ENCODE assay signal across 11 mouse cellular contexts in the genomic region with DNA sequence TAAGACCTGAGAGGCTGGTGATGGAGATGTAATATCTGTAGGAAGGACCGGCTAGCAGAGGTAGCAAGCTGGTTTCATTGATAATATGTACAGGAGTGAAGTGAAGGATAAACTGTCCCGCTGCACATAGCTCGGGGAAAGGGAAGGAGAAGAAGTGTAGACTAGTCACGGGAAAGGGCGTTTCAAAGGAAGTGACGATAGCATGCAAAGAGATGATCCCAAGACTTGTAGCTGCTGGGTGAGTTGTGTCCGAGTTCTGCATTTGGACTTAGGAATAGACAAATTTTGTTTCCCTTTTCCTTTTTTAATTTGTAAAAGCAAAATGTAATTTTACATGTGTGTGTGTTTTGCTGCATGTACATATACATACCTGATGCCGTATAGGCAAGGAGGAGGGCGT. TPM values are rescaled to one million over a fixed set of nuclear protein-coding genes. Genes with fewer than 3 reads are reported as not detected.
DNase-seq lines count a peak whose midpoint lies in the region; ATAC-seq and TF ChIP-seq lines count a peak whose summit lies in the region.
"Had no signal": no experiment of that assay in that cellular context is flagged by ENCODE, and none has a peak within 500 bp of the region (broad histone marks: within the 10 kb centered on the region; RNA-seq: fewer than 3 reads in every experiment).

No protein-coding gene starts in this region.

- no peaks in the 10 kb centered on the region for H3K9me3 ChIP-seq in heart, embryonic 15.5 days (replicated peaks)
- no peaks in the 10 kb centered on the region for H3K9me3 ChIP-seq in E14TG2a.4 (ENCODE audit: low read length)
- no peaks in the 10 kb centered on the region for H3K9me3 ChIP-seq in forebrain, embryonic 15.5 days
- no peaks in the 10 kb centered on the region for H3K9me3 ChIP-seq in liver, embryonic 15.5 days (replicated peaks)
- H3K9me3 ChIP-seq: embryonic facial prominence, embryonic 12.5 days had no signal

- H3K4me2 ChIP-seq in heart, embryonic 15.5 days: 0 out of 2 replicates have a peak overlapping the region, but pooled peaks have one; percentile 2
- peak overlapping the region; percentile 52 for H3K4me2 ChIP-seq in forebrain, embryonic 15.5 days (replicated peaks)
- peak overlapping the region; percentile 90; the same call in 1 of the 2 replicates for H3K4me2 ChIP-seq in liver, embryonic 15.5 days

- H3K27ac ChIP-seq in heart, embryonic 15.5 days: no peak overlapping the region
- no peak overlapping the region for H3K27ac ChIP-seq in forebrain, embryonic 15.5 days (replicated peaks)
- H3K27ac ChIP-seq in liver, embryonic 15.5 days (replicated peaks): no peak overlapping the region
- H3K27ac ChIP-seq: embryonic facial prominence, embryonic 12.5 days had no signal

- 0 out of 2 replicates have a peak overlapping the region, but pooled peaks have one; percentile 5 for H3K4me3 ChIP-seq in heart, embryonic 15.5 days
- H3K4me3 ChIP-seq in E14TG2a.4 (replicated peaks; ENCODE audit: low read length): peak overlapping the region; percentile 5; the same call in 1 of the 2 replicates
- H3K4me3 ChIP-seq in forebrain, embryonic 15.5 days: peak overlapping the region; percentile 81
- H3K4me3 ChIP-seq in liver, embryonic 15.5 days (replicated peaks): no peak overlapping the region

- peaks cover 14% of the 10 kb centered on the region for H3K4me1 ChIP-seq in heart, embryonic 15.5 days (replicated peaks)
- H3K4me1 ChIP-seq in E14TG2a.4 (replicated peaks; ENCODE audit: low read depth, low read length): peaks cover 60% of the 10 kb centered on the region
- H3K4me1 ChIP-seq in forebrain, embryonic 15.5 days: peaks cover 22% of the 10 kb centered on the region
- peaks cover 28% of the 10 kb centered on the region for H3K4me1 ChIP-seq in liver, embryonic 15.5 days (replicated peaks)

- no peaks in the 10 kb centered on the region for H3K36me3 ChIP-seq in heart, embryonic 15.5 days
- H3K36me3 ChIP-seq in E14TG2a.4 (ENCODE audit: insufficient read depth, low read length): peaks cover 9% of the 10 kb centered on the region; the same call in 1 of the 2 replicates
- no peaks in the 10 kb centered on the region for H3K36me3 ChIP-seq in forebrain, embryonic 15.5 days
- H3K36me3 ChIP-seq in liver, embryonic 15.5 days (replicated peaks): no peaks in the 10 kb centered on the region
- H3K36me3 ChIP-seq: embryonic facial prominence, embryonic 12.5 days had no signal

- TF ChIP-seq CTCF in E14TG2a.4 (conservative IDR thresholded peaks at IDR 0.05; ENCODE audit: low read length): no peak

- DNase-seq in heart, adult 9 months (ENCODE audit: low spot score in 2 of 2): no peak
- DNase-seq in embryo, embryonic 10.5 days (ENCODE audit: low spot score): no peak
- no peak for DNase-seq in adrenal gland, postnatal 14 days
- DNase-seq: right cerebral cortex, postnatal 14 days; thymus, adult 2 months had no signal

- no peak for ATAC-seq in heart, embryonic 15.5 days (replicated peaks; ENCODE audit: insufficient number of reproducible peaks, insufficient read depth, low FRiP score, low read depth)
- ATAC-seq in forebrain, embryonic 15.5 days (replicated peaks): no peak
- ATAC-seq in liver, embryonic 15.5 days (ENCODE audit: insufficient read depth): no peak
- no peak for ATAC-seq in activated CD4-positive, CD25-positive, alpha-beta regulatory T cell, adult 4 months

- 78% methylated on average over 9 of the region's 9 CpGs for whole genome bisulfite sequencing in heart, embryonic 15.5 days
- WGBS in forebrain, embryonic 15.5 days: 92% methylated on average over 9 of the region's 9 CpGs
- 66% methylated on average over 9 of the region's 9 CpGs for WGBS in liver, embryonic 15.5 days (ENCODE audit: insufficient replicate concordance)

- H3K9ac ChIP-seq in heart, embryonic 15.5 days: no peak overlapping the region
- H3K9ac ChIP-seq in forebrain, embryonic 15.5 days (replicated peaks): 0 out of 2 replicates have a peak overlapping the region, but pooled peaks have one; percentile 10
- no peak overlapping the region for H3K9ac ChIP-seq in liver, embryonic 15.5 days
- H3K9ac ChIP-seq: embryonic facial prominence, embryonic 12.5 days had no signal

- H3K27me3 ChIP-seq in heart, embryonic 15.5 days: no peaks in the 10 kb centered on the region
- H3K27me3 ChIP-seq in E14TG2a.4 (ENCODE audit: insufficient read depth, low read length): peaks cover 3% of the 10 kb centered on the region; the same call in 1 of the 2 replicates
- H3K27me3 ChIP-seq in forebrain, embryonic 15.5 days: no peaks in the 10 kb centered on the region
- H3K27me3 ChIP-seq in liver, embryonic 15.5 days: 0 out of 2 replicates have a peak, but pooled peaks cover 3% of the 10 kb centered on the region
- H3K27me3 ChIP-seq: embryonic facial prominence, embryonic 12.5 days had no signal

RNA-seq across cellular contexts. Expression of a gene that starts 1.9 kb away (rescaled TPM):
- 2.4 and 2.8 TPM in 2 replicates for polyA plus RNA-seq in heart, embryonic 15.5 days (2015; fragmentation: Nextera tagmentation; extraction: Ambion mirVana)
- 6.5 and 6.9 TPM in 2 replicates for polyA plus RNA-seq in forebrain, embryonic 15.5 days (2015; fragmentation: Nextera tagmentation; extraction: Ambion mirVana)
- polyA plus RNA-seq in liver, embryonic 15.5 days (2015; fragmentation: Nextera tagmentation; extraction: Ambion mirVana): 0.90 and 0.94 TPM in 2 replicates
- 1 to 10 TPM; 3.3 TPM for polyA plus RNA-seq in activated CD4-positive, CD25-positive, alpha-beta regulatory T cell, adult 4 months (2017; shearing (Covaris generic))
- 19.9 and 20.9 TPM in 2 replicates for total RNA-seq in adrenal gland, postnatal 14 days (2021)

RNA-seq across cellular contexts. Expression of a gene that starts 36.7 kb away (rescaled TPM):
- 0.25 and 0.39 TPM in 2 replicates for polyA plus RNA-seq in heart, embryonic 15.5 days (2015; fragmentation: Nextera tagmentation; extraction: Ambion mirVana)
- 0.57 and 0.71 TPM in 2 replicates for polyA plus RNA-seq in forebrain, embryonic 15.5 days (2015; fragmentation: Nextera tagmentation; extraction: Ambion mirVana)
- 0.06 and 0.17 TPM in 2 replicates for polyA plus RNA-seq in liver, embryonic 15.5 days (2015; fragmentation: Nextera tagmentation; extraction: Ambion mirVana)
- 1 to 10 TPM; 2.4 to 5.2 TPM for polyA plus RNA-seq in activated CD4-positive, CD25-positive, alpha-beta regulatory T cell, adult 4 months (2017; shearing (Covaris generic))
- 41.3 and 41.6 TPM in 2 replicates for total RNA-seq in adrenal gland, postnatal 14 days (2021)

Comparison
In these comparisons a context has a peak if more than half of its experiments do, and no peak if none do; other contexts are left out.
1. H3K4me2 ChIP-seq: peak in every context shown above with its lines; median percentile 90 in liver, embryonic 15.5 days; 52 in forebrain, embryonic 15.5 days; 2 in heart, embryonic 15.5 days.